Mouse (Mus musculus): ENCODE data around the gene Atf7.

Atf7 gene

DNA sequence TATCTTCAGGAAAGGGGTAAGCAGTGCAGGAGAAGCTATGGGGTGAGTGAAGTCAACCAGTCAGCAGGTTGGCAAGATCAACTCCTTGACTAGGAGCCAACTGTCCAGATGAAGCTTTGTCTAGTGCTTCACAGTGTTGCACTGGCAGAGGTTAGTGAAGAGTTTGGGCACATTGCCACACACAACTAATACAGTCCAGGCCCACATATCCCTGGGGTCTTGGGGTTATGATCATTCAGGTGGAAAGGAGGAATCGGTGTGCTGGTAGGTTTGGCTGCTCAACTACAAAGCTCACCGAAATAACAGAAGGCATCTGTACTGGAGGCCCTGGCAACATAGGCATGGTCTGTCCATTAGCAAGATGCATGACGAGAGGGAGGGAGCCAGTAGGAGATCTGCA, 77.8 kb downstream of the Atf7 start:
- DNase-seq (ENCODE audit: low read depth, low spot score), result no peak

DNA sequence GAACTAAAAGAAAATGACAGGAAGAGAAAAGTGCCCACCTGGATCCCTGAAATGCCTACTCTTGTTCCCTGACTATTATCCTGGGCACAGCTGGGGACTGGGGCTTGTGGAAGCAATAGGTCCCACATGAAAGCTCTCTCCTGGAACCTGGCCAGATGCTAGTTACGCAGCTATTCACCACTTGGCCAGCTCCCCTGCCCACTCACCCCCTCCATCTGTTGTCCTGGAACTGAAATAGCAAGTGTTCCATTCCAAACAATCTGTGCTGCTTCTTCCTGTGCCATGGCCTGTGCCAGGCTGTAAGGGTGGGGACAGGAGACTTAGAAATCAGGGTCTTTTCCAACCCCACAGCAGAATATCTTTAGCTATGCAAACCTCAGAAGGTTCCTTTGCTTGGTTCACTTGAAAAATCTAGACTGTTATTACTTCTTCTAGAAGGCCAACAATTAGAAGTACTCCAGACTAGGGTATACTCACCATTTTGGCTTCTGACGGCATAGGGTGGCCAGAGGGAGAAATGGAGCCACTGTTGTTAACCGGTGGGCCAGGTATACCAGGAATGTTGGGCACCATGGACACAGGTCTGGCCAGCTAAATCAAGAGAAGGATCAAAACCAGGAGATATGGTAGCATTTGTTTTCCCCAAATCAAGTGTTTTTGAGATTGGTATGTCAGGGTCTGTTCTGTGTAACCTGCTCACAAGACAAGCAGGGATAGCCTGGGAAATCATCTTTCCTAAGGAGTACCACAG, 78.4 kb downstream of the Atf7 start:
- DNase-seq (ENCODE audit: low read depth, low spot score), result no peak

DNA sequence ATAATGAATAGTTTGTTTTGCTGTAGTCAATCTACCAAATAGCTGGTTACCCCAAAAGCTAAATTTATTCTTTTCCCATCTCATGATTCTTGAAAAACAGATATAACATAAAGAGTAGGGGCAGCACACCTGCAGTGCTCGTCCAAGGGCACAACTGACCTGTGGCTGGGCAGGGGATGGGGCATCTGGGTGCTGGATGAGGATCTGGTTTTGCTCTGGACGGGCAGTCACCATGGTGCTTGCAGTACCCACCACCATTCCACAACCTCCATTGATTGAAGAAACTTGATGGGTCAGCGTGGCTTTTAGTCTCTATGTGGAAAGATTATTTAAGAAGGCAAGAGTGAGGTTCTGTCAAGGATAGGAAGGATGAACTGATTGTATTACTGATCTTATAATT, 79.0 kb downstream of the Atf7 start:
- DNase-seq (ENCODE audit: low read depth, low spot score), result no peak

DNA sequence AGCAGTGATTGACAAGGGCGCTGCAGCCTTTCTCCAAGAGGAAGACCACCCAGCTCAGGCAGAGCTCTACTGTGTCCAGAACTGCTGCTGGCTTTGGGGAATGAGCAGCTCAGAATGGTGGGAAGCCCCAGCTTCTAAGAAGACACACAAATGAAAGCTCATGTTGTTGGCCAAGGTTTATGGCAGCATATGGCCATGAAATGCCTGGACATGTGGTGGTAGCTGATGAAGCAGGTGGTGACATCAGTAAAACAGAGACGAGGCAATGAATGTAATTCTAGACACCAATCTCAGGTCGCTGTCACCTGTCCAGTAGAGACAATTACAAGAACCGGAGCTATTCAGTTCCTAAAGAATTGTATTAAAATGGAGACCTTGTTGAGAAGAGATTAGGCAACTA, 80.5 kb downstream of the Atf7 start:
- no peak for DNase-seq (ENCODE audit: low read depth, low spot score)

DNA sequence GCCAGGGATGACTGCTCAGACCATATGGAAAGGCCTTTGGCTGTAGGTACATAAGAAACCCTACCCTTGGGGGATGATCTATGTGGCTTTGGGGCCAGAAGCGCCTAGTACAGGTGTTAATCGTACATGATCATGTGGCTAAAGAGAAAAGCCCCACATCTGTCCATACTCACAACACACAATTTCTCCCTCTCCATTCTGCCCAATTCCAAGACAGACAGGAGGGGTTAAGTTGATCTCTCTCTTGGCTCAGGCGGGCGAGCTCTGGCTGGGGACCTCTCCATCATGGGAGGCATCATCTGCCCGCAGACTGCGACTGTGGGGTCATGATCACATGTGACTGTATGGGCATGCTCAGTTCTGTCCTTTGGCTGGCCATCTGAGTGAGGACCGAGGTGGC, 91.3 kb downstream of the Atf7 start:
- DNase-seq (ENCODE audit: low read depth, low spot score), result no peak

DNA sequence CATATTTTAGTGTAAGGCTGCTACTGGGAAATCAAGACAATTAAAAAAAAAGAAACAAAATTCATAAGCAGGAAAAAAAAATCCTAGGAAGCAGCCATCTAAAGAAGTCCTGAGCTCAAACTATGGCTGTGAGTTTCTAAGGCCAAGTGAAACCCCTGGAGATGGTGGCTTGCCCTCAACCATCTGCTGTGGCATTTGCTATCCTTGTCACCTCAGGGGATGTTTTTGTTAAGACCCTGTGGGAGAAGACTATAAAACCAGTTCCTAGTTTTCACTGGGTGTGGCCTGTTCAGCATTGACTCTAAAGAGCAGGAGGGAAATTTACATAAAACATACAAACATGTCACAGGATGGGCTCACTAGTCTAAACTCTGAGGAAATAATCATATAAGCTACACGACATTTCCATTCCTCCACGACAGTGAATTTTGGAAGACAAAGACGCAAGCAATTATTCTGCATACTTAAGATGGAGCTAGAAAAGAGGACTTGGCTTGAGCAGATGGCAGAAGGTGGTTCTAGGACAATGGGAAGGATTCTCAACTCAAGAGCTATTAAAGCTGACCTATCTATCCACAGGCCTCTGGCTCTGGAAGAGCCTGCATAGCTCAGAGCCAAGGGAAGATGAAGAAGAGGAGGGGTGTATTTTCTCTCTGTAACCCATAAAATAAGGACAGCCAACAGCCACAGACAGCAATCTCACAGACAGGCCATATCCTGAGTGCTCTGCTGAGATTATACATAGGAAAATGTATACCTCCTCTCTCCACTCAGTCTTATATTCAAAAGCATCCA, 93.0 kb downstream of the Atf7 start:
- no peak for DNase-seq (ENCODE audit: low read depth, low spot score)

DNA sequence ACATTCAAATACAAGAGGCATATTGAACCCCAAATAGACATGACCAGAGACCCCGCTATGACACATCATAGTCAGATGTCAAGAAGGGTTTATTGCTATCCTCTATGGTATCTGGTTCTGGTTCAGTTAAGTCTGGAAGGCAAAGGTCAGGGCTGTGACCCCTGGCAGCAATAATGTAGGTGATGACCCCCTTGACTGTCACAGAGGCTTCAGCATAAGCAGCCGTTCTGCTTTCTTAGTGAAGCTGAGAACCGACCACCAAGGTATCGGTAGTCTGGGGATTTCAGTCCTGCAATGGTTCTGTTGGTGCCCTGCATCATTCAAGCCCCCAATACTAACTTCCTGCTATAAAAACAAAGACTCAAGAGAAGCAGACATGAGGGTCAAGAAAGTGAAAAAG, 93.7 kb downstream of the Atf7 start:
- no peak for DNase-seq (ENCODE audit: low read depth, low spot score)

DNA sequence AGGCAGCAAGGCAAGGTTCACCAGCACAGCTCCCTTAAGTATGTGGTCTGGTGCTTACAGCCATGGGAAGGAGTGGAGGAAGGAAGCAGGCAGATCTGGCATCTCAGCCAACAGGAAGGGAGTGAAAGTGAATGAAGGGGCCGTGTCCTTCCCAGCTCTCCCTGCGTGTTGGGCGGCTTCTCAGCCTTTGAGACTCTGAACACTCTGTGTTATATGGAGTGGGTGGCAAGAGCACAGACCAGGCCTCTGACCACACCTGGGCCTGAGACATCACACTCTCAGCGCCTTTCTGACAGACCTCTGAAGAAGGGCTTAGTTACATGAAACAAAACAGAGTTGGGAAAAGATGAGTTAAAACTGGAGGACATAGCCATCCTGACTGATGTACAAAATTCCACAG, 94.7 kb downstream of the Atf7 start:
- no peak for DNase-seq (ENCODE audit: low read depth, low spot score)

DNA sequence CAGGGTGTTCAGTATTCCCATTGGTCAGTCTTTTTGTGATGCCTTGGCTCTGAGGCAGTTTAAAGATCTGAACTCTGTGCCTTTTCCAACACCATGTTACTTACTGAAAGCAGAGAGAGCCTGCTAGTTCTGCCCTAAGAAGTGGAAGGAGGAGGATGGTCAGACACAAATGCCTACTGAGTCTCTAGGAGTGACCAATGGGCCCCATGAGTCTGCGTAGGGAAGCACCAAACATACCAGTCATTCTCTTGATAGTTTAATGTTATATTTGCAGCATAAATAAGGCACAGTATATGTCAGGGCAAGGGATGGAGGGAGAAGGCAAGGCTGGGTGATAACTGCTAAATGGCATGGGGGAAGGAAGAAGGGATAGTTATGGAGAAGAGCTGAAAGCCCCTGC, 96.9 kb downstream of the Atf7 start:
- no peak for DNase-seq (ENCODE audit: low read depth, low spot score)

DNA sequence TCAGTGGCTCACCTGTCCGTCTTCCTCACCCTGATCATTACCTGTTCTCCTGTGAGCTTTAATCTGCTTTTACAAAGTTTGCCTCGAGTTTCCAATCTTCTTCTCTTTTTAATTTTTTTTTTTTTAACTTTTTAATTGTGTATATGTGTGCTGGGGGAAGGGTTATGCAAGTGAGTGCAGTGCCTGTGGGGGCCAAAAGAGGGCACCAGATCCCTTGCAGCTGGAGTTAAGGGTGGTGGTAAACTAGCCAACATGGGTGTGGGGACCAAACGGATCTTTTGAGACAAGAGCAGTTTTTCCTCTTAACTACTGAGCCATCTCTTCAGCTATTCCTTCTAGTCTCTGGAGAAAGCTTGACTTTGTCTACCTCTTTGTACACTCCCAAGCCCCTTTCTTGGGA, 97.3 kb downstream of the Atf7 start:
- DNase-seq (ENCODE audit: low read depth, low spot score), result peak; percentile 34

DNA sequence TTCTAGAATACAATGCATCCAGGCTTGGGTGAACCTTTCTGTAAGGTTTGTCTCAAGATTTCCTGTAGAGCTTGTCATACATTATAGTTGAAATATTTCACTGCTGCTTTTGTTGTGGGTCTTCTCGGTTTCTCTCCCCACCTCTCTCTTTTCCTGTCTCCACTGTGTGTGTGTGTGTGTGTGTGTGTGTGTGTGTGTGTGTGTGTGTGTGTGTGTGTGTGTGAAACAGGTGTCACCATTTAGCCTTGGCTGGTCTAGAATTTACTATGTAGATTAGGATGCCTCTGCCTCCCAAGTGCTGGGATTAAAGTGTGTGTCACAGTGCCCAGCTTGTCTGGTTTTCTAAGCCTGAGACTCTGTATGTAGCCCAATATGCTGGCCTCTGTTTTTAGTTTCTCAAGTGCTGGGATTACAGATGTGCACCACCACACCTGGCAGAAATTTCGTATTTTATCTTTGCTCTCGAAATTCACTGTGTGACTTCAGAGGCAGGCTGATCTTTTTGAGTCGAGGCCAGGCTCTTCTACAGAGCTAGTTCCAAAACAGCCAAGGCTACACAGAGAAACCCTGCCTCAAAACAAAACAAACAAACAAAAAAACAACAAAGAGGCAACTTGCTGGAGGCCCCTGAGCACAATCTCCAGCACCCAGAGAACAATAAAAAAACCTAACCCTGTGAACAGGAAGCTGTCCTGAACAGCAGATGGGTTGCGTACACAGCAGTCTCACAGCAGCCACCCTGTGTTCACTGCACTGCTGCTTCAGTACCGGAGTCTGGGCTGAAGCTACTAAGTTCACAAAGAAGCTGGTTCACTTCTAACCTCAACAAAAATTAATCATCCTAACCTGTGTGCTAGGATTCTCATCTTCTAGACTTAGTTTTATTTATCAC, 98.9 kb downstream of the Atf7 start:
- peak; percentile 66 for DNase-seq (ENCODE audit: low read depth, low spot score)

DNA sequence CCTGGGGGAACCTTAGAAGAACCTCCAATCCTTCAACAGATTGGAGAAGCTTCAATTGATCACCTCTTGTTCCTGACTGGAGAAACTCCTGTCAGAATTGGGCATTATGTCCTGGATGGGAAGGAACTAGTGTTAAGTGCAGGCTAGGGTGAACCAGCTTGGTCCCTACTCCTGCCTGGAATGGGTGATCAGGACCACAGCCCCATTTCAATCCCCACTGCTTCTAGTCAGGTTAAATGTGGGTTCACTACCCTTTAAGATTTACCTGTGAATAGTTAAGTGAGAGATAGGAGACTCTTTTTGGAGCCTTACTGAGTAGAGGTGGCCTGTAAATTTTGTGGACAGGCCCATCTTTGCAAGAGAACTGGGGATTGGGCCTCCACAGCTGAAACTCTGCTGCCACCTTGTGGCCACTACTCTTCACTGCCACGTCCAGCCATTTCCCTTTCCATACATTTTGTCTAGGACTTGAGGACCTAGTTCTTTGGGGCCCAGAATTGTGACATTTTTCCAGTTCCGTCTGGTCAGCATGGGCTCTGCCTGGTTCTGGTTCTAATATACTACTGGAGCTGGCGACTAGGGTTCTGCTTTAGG, 100.3 kb downstream of the Atf7 start, which contains the start of gene Npff:
Gene Npff (minus strand): TSS at position 51 of the 594 bp plus-strand sequence.
- DNase-seq (ENCODE audit: low read depth, low spot score), result peak; percentile 75

DNA sequence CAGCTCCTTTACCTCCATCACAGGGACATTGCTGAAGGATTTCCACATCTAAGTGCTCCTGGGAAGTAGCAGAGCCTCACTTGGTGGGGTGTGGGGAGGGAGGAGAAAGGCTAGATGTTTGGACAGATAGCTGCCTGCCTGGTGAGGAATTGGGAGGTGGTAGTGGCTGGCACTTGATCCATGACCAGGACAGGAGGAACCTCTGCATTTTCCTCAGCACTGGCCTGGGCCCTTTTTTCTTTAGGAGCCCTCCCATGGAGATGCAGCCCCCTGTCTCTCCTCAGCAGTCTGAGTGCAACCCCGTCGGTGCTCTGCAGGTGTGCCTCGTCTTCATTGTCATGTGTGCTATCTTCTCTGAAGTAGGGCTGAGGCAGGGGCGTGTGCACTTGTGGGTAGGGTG, 103.8 kb downstream of the Atf7 start:
- DNase-seq (ENCODE audit: low read depth, low spot score), result no peak

DNA sequence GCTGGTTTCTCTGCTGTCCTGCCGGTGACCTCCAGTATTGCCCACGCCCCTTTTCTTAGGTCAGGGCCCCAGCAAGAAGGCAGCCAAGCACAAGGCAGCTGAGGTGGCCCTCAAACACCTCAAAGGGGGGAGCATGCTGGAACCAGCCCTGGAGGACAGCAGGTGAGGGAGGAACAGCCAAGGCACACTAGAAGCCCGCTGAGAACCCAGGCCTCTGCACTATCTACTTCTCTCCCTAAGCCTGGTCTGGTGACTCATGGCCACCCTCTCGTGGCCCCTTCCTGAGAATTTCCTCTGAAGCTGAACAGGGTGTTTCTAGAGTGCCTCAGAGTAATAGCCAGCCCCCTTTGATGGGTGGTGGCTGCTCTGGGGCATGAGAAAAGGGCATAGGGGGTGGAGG, 104.8 kb downstream of the Atf7 start:
- DNase-seq (ENCODE audit: low read depth, low spot score), result no peak

DNA sequence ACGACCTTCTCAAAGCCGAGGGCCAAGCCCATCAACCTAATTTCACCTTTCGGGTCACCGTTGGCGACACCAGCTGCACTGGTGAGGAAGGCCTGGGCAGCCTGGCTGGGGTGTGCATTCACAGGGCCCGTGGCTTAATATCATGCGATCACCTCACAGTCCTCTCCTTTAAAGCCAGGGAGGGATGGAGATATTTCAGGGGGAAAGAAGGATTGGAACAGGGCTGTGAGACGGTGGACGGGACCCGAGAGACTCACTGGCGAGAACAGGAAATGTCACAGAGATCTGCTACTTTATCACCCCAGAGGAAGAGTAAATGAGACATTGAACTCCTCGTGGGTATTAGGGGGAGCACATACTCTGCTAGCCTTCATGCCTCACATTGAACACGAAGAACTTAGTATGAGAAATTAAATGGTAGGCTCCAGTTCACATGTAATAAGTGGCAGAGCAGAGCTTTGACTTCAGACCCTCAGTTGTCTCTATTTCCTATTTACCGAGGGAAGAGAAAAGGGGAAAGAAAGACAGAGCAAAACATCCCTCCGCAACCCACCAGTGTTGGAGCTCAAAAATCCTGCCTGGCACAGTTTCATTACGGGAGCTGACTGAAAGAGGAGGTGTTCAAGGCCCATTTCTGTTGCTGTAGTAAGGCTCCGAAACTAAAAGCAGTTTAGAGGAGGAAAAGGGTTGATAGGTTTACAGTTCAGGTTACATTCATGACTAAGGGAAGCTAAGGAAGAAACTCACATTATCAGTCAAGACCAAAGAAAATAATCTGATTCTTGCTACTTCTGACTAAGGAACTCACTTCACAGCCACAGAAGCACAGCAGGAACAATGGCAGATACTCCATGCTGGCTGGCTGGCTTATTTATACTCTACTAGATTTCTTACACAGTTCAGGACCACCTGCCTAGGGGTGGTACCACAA, 105.8 kb downstream of the Atf7 start:
- DNase-seq (ENCODE audit: low read depth, low spot score), result no peak

DNA sequence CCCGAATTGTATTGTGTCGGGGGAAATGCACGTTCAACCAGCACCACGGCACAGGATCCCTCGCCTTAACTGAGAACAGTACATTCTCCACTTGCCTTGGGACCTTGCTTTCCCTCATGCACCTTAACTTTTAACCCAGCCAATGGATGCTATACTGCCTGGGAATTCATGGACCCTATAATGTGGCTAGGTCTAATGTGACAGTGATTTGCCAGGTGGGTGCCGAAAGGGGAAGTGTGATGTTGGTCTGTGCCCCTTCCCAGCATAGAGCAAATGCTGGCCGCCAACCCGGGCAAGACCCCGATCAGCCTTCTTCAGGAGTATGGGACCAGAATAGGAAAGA, 106.4 kb downstream of the Atf7 start:
- DNase-seq (ENCODE audit: low read depth, low spot score), result no peak

DNA sequence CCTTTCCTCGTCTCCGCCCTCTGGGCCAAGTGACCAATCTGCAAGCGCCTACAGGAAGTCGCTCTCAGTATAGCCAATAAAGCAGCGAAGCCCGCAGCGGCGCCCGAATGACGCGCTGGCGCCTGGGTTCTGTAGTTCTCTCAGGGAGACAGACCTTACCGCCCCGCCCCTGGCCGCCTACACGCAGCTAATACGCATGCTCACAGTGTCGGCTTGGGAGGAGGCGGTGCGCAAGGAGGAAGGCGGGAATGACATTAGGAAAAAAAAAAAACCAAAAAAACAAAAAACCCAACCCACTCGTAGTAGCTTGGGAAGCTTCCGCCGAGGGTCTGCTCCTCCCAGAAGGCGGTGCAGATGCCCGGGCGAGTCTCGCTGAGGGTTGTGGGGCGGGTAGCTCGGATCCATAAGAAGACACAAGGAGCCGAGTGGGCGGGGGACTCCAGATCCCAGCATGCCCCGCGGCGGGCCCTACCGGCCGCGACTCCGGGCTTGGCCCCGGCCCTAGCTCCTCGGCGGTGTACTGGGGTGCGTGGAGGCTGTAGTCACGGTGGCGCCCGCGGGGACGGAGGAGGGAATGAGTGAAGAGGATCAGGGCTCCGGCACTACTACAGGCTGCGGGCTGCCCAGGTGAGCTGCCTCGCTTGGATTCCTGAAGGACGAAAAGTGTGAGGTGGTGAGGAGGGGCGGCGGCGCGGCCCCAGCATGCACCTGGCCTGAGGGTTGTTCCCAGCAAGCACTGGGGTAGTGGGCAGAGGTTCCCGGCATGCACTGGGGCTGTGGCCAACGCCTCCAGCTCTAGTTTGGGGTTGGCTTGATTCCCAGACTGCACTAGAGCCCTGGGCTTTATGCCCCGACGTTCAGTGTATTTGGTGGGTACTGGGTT, 107.0 kb downstream of the Atf7 start, which contains the start of gene Tarbp2:
Gene Tarbp2 (plus strand): TSS at position 217 of the 883 bp plus-strand sequence.
- DNase-seq (ENCODE audit: low read depth, low spot score), result peak; percentile 100

DNA sequence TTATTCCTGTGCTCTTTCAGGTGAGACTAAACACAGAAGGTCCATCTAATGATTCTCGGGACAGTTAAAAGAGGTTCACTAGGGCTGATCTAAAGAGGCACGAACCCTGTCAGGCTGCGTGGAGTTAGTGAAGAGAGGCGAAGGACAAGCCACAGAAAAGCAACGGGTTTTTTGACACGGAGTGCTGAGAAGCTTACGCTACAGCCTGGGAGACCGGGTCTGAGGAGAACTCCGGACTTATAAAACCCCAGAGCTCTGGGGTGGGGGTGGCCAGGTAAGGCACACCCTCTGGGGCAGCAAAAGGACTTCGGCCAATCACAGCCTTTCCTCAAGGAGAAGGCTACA, 107.7 kb downstream of the Atf7 start:
- DNase-seq (ENCODE audit: low read depth, low spot score), result no peak

DNA sequence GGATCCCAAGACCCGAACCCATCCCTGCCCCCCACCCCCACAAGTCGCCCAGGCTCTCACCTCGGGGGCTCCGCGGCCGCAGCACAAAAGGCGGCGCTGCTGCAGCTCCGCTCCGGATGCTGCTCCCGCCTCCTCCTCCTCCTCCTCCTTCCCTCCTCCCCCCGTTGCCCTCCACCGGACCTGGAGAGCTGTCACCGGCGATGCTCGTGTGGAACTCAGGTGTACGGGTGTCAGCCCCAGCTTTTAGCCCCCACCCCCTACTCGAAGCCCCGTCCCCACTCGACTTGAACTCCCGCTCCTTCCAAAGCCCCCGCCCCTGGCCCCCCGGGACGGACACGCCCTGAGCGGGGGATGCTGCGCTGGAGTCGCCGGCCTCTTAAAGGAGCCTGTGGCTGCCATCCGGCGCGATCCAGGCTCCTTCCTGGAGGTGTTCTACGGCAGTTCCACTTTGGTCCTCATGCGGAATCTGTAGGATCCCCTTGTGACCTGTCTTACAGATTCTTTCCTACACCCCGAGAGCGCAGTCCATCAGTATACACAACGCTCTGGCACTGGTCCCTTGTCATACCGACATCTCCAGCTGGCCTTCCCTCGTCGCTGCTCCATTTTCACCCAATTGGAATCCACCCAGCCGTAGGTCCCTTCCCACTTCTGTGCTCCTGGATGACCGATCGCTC, 108.4 kb downstream of the Atf7 start, which contains the start of gene Map3k12:
Gene Map3k12 (minus strand): TSS at position 337 of the 677 bp plus-strand sequence.
- peak; percentile 79 for DNase-seq (ENCODE audit: low read depth, low spot score)

Measured in CD4-positive helper T cell, adult 2 months (primary cell).